Mouse (Mus musculus): ENCODE data around the gene Nyx. TPM values are rescaled to one million over a fixed set of nuclear protein-coding genes. Genes with fewer than 3 reads are reported as not detected.

The Nyx gene
- polyA plus RNA-seq, 1 experiment from 2014 or later, result 0.04 TPM

- Histone ChIP-seq H3K9ac (ENCODE audit: low read length) (no peak overlapping the region), H3K27ac (ENCODE audit: low read depth, low read length) (no peak overlapping the region), H3K4me2 (no peak overlapping the region), H3K27me3 (ENCODE audit: control insufficient read depth, insufficient read depth, low read length) (no peaks in the 10 kb centered on the region), H3K36me3 (ENCODE audit: control insufficient read depth, insufficient read depth, low read length) (no peaks in the 10 kb centered on the region), H3K4me1 (ENCODE audit: control insufficient read depth, insufficient read depth, low read length) (no peaks in the 10 kb centered on the region), H3K4me3 (ENCODE audit: low read depth, low read length) (no peak overlapping the region), H3K9me3 (ENCODE audit: control insufficient read depth, low read length) (no peaks in the 10 kb centered on the region)
- 79% methylated on average over 6 of the region's 6 CpGs for WGBS
- DNase-seq (ENCODE audit: low spot score, missing footprints), result no peak
- ATAC-seq (ENCODE audit: low FRiP score), result no peak
Measured at GRCm38 (mm10) chrX:13467121-13467571, 1.2 kb downstream of the Nyx start.

GRCm38 (mm10) chrX:13469160-13470116, 3.5 kb downstream of the Nyx start:
- H3K9me3 ChIP-seq (ENCODE audit: control insufficient read depth, low read length), result no peaks in the 10 kb centered on the region
- H3K9ac ChIP-seq (ENCODE audit: low read length), result no peak overlapping the region
- no peaks in the 10 kb centered on the region for H3K4me1 ChIP-seq (ENCODE audit: control insufficient read depth, insufficient read depth, low read length)
- no peaks in the 10 kb centered on the region for H3K27me3 ChIP-seq (ENCODE audit: control insufficient read depth, insufficient read depth, low read length)
- 73% methylated on average over 9 of the region's 9 CpGs for WGBS
- no peaks in the 10 kb centered on the region for H3K36me3 ChIP-seq (ENCODE audit: control insufficient read depth, insufficient read depth, low read length)
- no peak overlapping the region for H3K27ac ChIP-seq (ENCODE audit: low read depth, low read length)
- ATAC-seq (ENCODE audit: low FRiP score) (no peak), DNase-seq (ENCODE audit: low spot score, missing footprints) (no peak)
- H3K4me3 ChIP-seq (ENCODE audit: low read depth, low read length), result no peak overlapping the region
- H3K4me2 ChIP-seq, result no peak overlapping the region

- ATAC-seq (ENCODE audit: low FRiP score) (no peak), DNase-seq (ENCODE audit: low spot score, missing footprints) (no peak)
- no peaks in the 10 kb centered on the region for H3K9me3 ChIP-seq (ENCODE audit: control insufficient read depth, low read length)
- H3K27me3 ChIP-seq (ENCODE audit: control insufficient read depth, insufficient read depth, low read length), result no peaks in the 10 kb centered on the region
- no peak overlapping the region for H3K4me3 ChIP-seq (ENCODE audit: low read depth, low read length)
- H3K4me2 ChIP-seq, result no peak overlapping the region
- H3K9ac ChIP-seq (ENCODE audit: low read length), result no peak overlapping the region
- no peaks in the 10 kb centered on the region for H3K36me3 ChIP-seq (ENCODE audit: control insufficient read depth, insufficient read depth, low read length)
- no peak overlapping the region for H3K27ac ChIP-seq (ENCODE audit: low read depth, low read length)
- WGBS, result 74% methylated on average over 3 of the region's 3 CpGs
- H3K4me1 ChIP-seq (ENCODE audit: control insufficient read depth, insufficient read depth, low read length), result no peaks in the 10 kb centered on the region
Measured at GRCm38 (mm10) chrX:13471925-13472324, 6.0 kb downstream of the Nyx start.

- H3K4me3 ChIP-seq (ENCODE audit: low read depth, low read length), result no peak overlapping the region
- no peaks in the 10 kb centered on the region for H3K36me3 ChIP-seq (ENCODE audit: control insufficient read depth, insufficient read depth, low read length)
- WGBS, result 89% methylated on average over 4 of the region's 4 CpGs
- DNase-seq (ENCODE audit: low spot score, missing footprints), result no peak
- ATAC-seq (ENCODE audit: low FRiP score), result no peak
- H3K27ac ChIP-seq (ENCODE audit: low read depth, low read length), result no peak overlapping the region
- no peak overlapping the region for H3K9ac ChIP-seq (ENCODE audit: low read length)
- H3K9me3 ChIP-seq (ENCODE audit: control insufficient read depth, low read length), result no peaks in the 10 kb centered on the region
- no peaks in the 10 kb centered on the region for H3K27me3 ChIP-seq (ENCODE audit: control insufficient read depth, insufficient read depth, low read length)
- H3K4me1 ChIP-seq (ENCODE audit: control insufficient read depth, insufficient read depth, low read length), result no peaks in the 10 kb centered on the region
- H3K4me2 ChIP-seq, result no peak overlapping the region
Measured at GRCm38 (mm10) chrX:13472751-13473225, 6.9 kb downstream of the Nyx start.

GRCm38 (mm10) chrX:13475382-13475781, 9.5 kb downstream of the Nyx start:
- no peaks in the 10 kb centered on the region for H3K9me3 ChIP-seq (ENCODE audit: control insufficient read depth, low read length)
- no peak overlapping the region for H3K4me2 ChIP-seq
- H3K27ac ChIP-seq (ENCODE audit: low read depth, low read length), result no peak overlapping the region
- H3K36me3 ChIP-seq (ENCODE audit: control insufficient read depth, insufficient read depth, low read length), result no peaks in the 10 kb centered on the region
- ATAC-seq (ENCODE audit: low FRiP score) (no peak), DNase-seq (ENCODE audit: low spot score, missing footprints) (no peak)
- H3K27me3 ChIP-seq (ENCODE audit: control insufficient read depth, insufficient read depth, low read length), result no peaks in the 10 kb centered on the region
- 75% methylated on average over 1 of the region's 1 CpGs for WGBS
- no peak overlapping the region for H3K4me3 ChIP-seq (ENCODE audit: low read depth, low read length)
- H3K4me1 ChIP-seq (ENCODE audit: control insufficient read depth, insufficient read depth, low read length), result no peaks in the 10 kb centered on the region
- H3K9ac ChIP-seq (ENCODE audit: low read length), result no peak overlapping the region

- WGBS, result 78% methylated on average over 2 of the region's 2 CpGs
- H3K4me2 ChIP-seq, result no peak overlapping the region
- no peak overlapping the region for H3K27ac ChIP-seq (ENCODE audit: low read depth, low read length)
- no peak for ATAC-seq (ENCODE audit: low FRiP score)
- H3K36me3 ChIP-seq (ENCODE audit: control insufficient read depth, insufficient read depth, low read length), result no peaks in the 10 kb centered on the region
- H3K9me3 ChIP-seq (ENCODE audit: control insufficient read depth, low read length), result no peaks in the 10 kb centered on the region
- no peaks in the 10 kb centered on the region for H3K4me1 ChIP-seq (ENCODE audit: control insufficient read depth, insufficient read depth, low read length)
- DNase-seq (ENCODE audit: low spot score, missing footprints), result no peak
- no peak overlapping the region for H3K9ac ChIP-seq (ENCODE audit: low read length)
- no peak overlapping the region for H3K4me3 ChIP-seq (ENCODE audit: low read depth, low read length)
- H3K27me3 ChIP-seq (ENCODE audit: control insufficient read depth, insufficient read depth, low read length), result no peaks in the 10 kb centered on the region
Measured at GRCm38 (mm10) chrX:13477596-13477995, 11.7 kb downstream of the Nyx start.

GRCm38 (mm10) chrX:13478298-13478697, 12.4 kb downstream of the Nyx start:
- H3K4me1 ChIP-seq (ENCODE audit: control insufficient read depth, insufficient read depth, low read length), result no peaks in the 10 kb centered on the region
- H3K9me3 ChIP-seq (ENCODE audit: control insufficient read depth, low read length), result no peaks in the 10 kb centered on the region
- no peak overlapping the region for H3K4me2 ChIP-seq
- H3K9ac ChIP-seq (ENCODE audit: low read length), result no peak overlapping the region
- no peaks in the 10 kb centered on the region for H3K27me3 ChIP-seq (ENCODE audit: control insufficient read depth, insufficient read depth, low read length)
- ATAC-seq (ENCODE audit: low FRiP score) (no peak), DNase-seq (ENCODE audit: low spot score, missing footprints) (no peak)
- H3K4me3 ChIP-seq (ENCODE audit: low read depth, low read length), result no peak overlapping the region
- 76% methylated on average over 5 of the region's 5 CpGs for whole genome bisulfite sequencing
- no peaks in the 10 kb centered on the region for H3K36me3 ChIP-seq (ENCODE audit: control insufficient read depth, insufficient read depth, low read length)
- H3K27ac ChIP-seq (ENCODE audit: low read depth, low read length), result no peak overlapping the region

- Histone ChIP-seq H3K27ac (ENCODE audit: low read depth, low read length) (no peak overlapping the region), H3K4me3 (ENCODE audit: low read depth, low read length) (no peak overlapping the region), H3K9me3 (ENCODE audit: control insufficient read depth, low read length) (no peaks in the 10 kb centered on the region), H3K9ac (ENCODE audit: low read length) (no peak overlapping the region), H3K36me3 (ENCODE audit: control insufficient read depth, insufficient read depth, low read length) (no peaks in the 10 kb centered on the region), H3K4me1 (ENCODE audit: control insufficient read depth, insufficient read depth, low read length) (no peaks in the 10 kb centered on the region), H3K27me3 (ENCODE audit: control insufficient read depth, insufficient read depth, low read length) (no peaks in the 10 kb centered on the region), H3K4me2 (no peak overlapping the region)
- ATAC-seq (ENCODE audit: low FRiP score), result no peak
- DNase-seq (ENCODE audit: low spot score, missing footprints), result no peak
Measured at GRCm38 (mm10) chrX:13479570-13479969, 13.7 kb downstream of the Nyx start.

- Histone ChIP-seq H3K4me3 (ENCODE audit: low read depth, low read length) (no peak overlapping the region), H3K27me3 (ENCODE audit: control insufficient read depth, insufficient read depth, low read length) (peaks cover 4% of the 10 kb centered on the region), H3K27ac (ENCODE audit: low read depth, low read length) (no peak overlapping the region), H3K4me2 (no peak overlapping the region), H3K9me3 (ENCODE audit: control insufficient read depth, low read length) (no peaks in the 10 kb centered on the region), H3K4me1 (ENCODE audit: control insufficient read depth, insufficient read depth, low read length) (no peaks in the 10 kb centered on the region), H3K9ac (ENCODE audit: low read length) (no peak overlapping the region), H3K36me3 (ENCODE audit: control insufficient read depth, insufficient read depth, low read length) (no peaks in the 10 kb centered on the region)
- 74% methylated on average over 1 of the region's 1 CpGs for WGBS
- ATAC-seq (ENCODE audit: low FRiP score) (no peak), DNase-seq (ENCODE audit: low spot score, missing footprints) (no peak)
Measured at GRCm38 (mm10) chrX:13482576-13482975, 16.7 kb downstream of the Nyx start.
